Mouse (Mus musculus): Measurements from ENCODE around the gene Syf2. TPM values are rescaled to one million over a fixed set of nuclear protein-coding genes. Genes with fewer than 3 reads are reported as not detected.

Syf2 gene
- polyA plus RNA-seq, 1 experiment from 2014 or later: 59.6 TPM

GRCm38 (mm10) chr4:134986963-134987362 lies 56.3 kb downstream of the Syf2 start:
- no peaks in the 10 kb centered on the region for H3K36me3 ChIP-seq (ENCODE audit: insufficient read depth)
- no peak overlapping the region for H3K27ac ChIP-seq (ENCODE audit: low read depth)
- no peak overlapping the region for H3K9ac ChIP-seq
- no peaks in the 10 kb centered on the region for H3K27me3 ChIP-seq (ENCODE audit: insufficient read depth, low read length)
- DNase-seq: no peak
- H3K4me3 ChIP-seq (ENCODE audit: low read depth, low read length): no peak overlapping the region
- peaks cover 2% of the 10 kb centered on the region; the same call in 1 of the 2 replicates for H3K4me1 ChIP-seq (ENCODE audit: insufficient read depth)
- no peak for TF ChIP-seq CTCF (IDR thresholded peaks at IDR 0.05; ENCODE audit: low read depth)
- ATAC-seq (ENCODE audit: insufficient read depth): no peak
- H3K4me2 ChIP-seq: no peak overlapping the region
- WGBS: 71% methylated on average over 3 of the region's 3 CpGs
- H3K9me3 ChIP-seq (ENCODE audit: low read depth, low read length): no peaks in the 10 kb centered on the region

Other genes starting within 250 kb of the Syf2 start
- 3.3 and 4.3 TPM in 2 replicates for gene Man1c1, start 226.6 kb upstream of the Syf2 start, polyA plus RNA-seq (2014; fragmentation: Nextera tagmentation; extraction: Ambion mirVana)
- gene Ldlrap1, start 162.9 kb upstream of the Syf2 start, polyA plus RNA-seq (2014; fragmentation: Nextera tagmentation; extraction: Ambion mirVana): 21.2 and 22.2 TPM in 2 replicates
- gene Maco1, start 77.6 kb upstream of the Syf2 start, polyA plus RNA-seq (2014; fragmentation: Nextera tagmentation; extraction: Ambion mirVana): 34.4 and 36.5 TPM in 2 replicates
- gene Rhd, start 66.4 kb upstream of the Syf2 start, polyA plus RNA-seq (2014; fragmentation: Nextera tagmentation; extraction: Ambion mirVana): 1.6 and 1.7 TPM in 2 replicates
- 151 and 155 TPM in 2 replicates for gene Tmem50a, start 15.9 kb upstream of the Syf2 start, polyA plus RNA-seq (2014; fragmentation: Nextera tagmentation; extraction: Ambion mirVana)
- 341 and 344 TPM in 2 replicates for gene Rsrp1, start 7.3 kb upstream of the Syf2 start, polyA plus RNA-seq (2014; fragmentation: Nextera tagmentation; extraction: Ambion mirVana)
- 0.04 and 0.16 TPM in 2 replicates for gene Runx3, start 189.8 kb downstream of the Syf2 start, polyA plus RNA-seq (2014; fragmentation: Nextera tagmentation; extraction: Ambion mirVana)